Mouse (Mus musculus): Measurements from ENCODE around the gene Atr.

DNA sequence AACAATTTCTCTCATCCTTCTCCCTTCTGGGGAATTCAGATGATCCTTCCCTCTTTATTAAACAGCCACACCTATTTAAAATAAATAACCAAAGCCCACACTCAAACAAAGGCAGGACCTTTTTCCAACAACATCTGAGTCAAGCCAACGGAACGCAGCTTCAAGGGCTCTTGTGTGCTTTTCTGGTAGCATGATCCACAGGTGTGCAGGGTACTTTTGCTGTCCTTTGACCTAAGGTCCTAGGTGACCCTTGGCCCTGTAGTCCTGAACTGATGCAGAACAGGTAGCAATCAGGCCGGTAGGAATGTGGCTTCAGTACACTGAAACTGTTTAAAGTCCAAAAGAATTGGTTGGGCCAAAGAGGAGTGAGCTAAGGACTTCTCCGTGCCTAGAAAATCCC is 11.7 kb upstream of the Atr start:
- no peak for TF ChIP-seq CTCF (IDR thresholded peaks at IDR 0.05; ENCODE audit: borderline replicate concordance, extremely low read depth, insufficient read depth, insufficient read length)
- TF ChIP-seq POLR2A (IDR thresholded peaks at IDR 0.05; ENCODE audit: borderline replicate concordance, extremely low read depth, insufficient read depth, insufficient read length, poor library complexity, severe bottlenecking): no peak
